Mouse (Mus musculus) MEL (cell line): ENCODE results near the gene Zbtb40. TPM values are rescaled to one million over a fixed set of nuclear protein-coding genes. Genes with fewer than 3 reads are reported as not detected.

Experiments
- DNase-seq: peaks from one replicate; pipeline ENCODE4 v3.0.0; 2011; ENCODE audit warnings: low read depth, low spot score
- H3K27ac ChIP-seq: 2 replicates; pipeline ENCODE4 v1.5.1; 2012; ENCODE audit warnings: low read depth, mild to moderate bottlenecking, control low read depth, low read length, moderate library complexity; ENCODE audit not compliant: control insufficient read depth
- H3K27me3 ChIP-seq, 2 experiments: fragments of 150-350 bp in 1 of 2; sonication (generic) in 1 of 2; 2 replicates each; pipeline ENCODE4 v1.6.1; 2012; ENCODE audit warnings: low read length in 2 of 2, mild to moderate bottlenecking in 2 of 2, improper control_type of control experiment in 1 of 2, moderate library complexity in 1 of 2; ENCODE audit not compliant: insufficient read depth in 2 of 2, control insufficient read depth in 1 of 2
- H3K36me3 ChIP-seq, 2 experiments: 2 replicates each; pipeline ENCODE4 v1.6.1; 2012 to 2014; ENCODE audit warnings: low read length in 2 of 2, improper control_type of control experiment in 1 of 2, inconsistent platforms in 1 of 2, mild to moderate bottlenecking in 1 of 2; ENCODE audit not compliant: insufficient read depth in 2 of 2, control insufficient read depth in 1 of 2
- H3K4me1 ChIP-seq, 2 experiments: fragments of 150-350 bp in 1 of 2; sonication (generic) in 1 of 2; 2 replicates each; pipeline ENCODE4 v1.6.1; 2012; ENCODE audit warnings: low read length in 2 of 2, improper control_type of control experiment in 1 of 2, mild to moderate bottlenecking in 1 of 2; ENCODE audit not compliant: insufficient read depth in 2 of 2, control insufficient read depth in 1 of 2
- H3K4me3 ChIP-seq, 2 experiments: fragments of 150-350 bp in 1 of 2; sonication (generic) in 1 of 2; 2 replicates each; pipeline ENCODE4 v1.5.1; 2012; ENCODE audit warnings: low read depth in 2 of 2, low read length in 2 of 2, mild to moderate bottlenecking in 2 of 2, moderate library complexity in 2 of 2, control low read depth in 1 of 2, improper control_type of control experiment in 1 of 2; ENCODE audit not compliant: control insufficient read depth in 1 of 2, insufficient read depth in 1 of 2
- H3K79me2 ChIP-seq: 2 replicates; pipeline ENCODE4 v1.6.1; 2012; ENCODE audit warnings: mild to moderate bottlenecking, low read length, moderate library complexity; ENCODE audit not compliant: control insufficient read depth, poor library complexity, insufficient read depth
- H3K9ac ChIP-seq: 2 replicates; pipeline ENCODE4 v1.6.1; 2012; ENCODE audit warnings: low read depth, mild to moderate bottlenecking, control low read depth, low read length, moderate library complexity; ENCODE audit not compliant: control insufficient read depth, poor library complexity, severe bottlenecking
- H3K9me3 ChIP-seq: fragments of 150-350 bp; sonication (generic); replicated peaks from 2 replicates; pipeline ENCODE4 v1.6.1; 2012; ENCODE audit warnings: mild to moderate bottlenecking, low read length, improper control_type of control experiment, moderate library complexity; ENCODE audit not compliant: insufficient read depth
- BHLHE40 ChIP-seq: IDR thresholded peaks from 2 replicates; pipeline ENCODE4 v1.6.1; 2012; ENCODE audit warnings: low read depth, mild to moderate bottlenecking, inconsistent platforms, low read length, improper control_type of control experiment, borderline replicate concordance
- CHD1 ChIP-seq: IDR thresholded peaks from 2 replicates; pipeline ENCODE4 v1.6.1; 2012; ENCODE audit warnings: low read depth, mild to moderate bottlenecking, inconsistent platforms, low read length, improper control_type of control experiment
- CTCF ChIP-seq, 3 experiments: IDR thresholded peaks in 2 of 3; conservative IDR thresholded peaks in 1 of 3; 2 replicates each; pipeline ENCODE4 v1.5.1; 2011 to 2012; ENCODE audit warnings: low read length in 3 of 3, low read depth in 2 of 3, mild to moderate bottlenecking in 2 of 3, improper control_type of control experiment in 1 of 3, inconsistent platforms in 1 of 3, mixed read lengths in 1 of 3, moderate library complexity in 1 of 3; ENCODE audit not compliant: control insufficient read depth in 1 of 3, insufficient read depth in 1 of 3, poor library complexity in 1 of 3, severe bottlenecking in 1 of 3
- ELF1 ChIP-seq: IDR thresholded peaks from 2 replicates; pipeline ENCODE4 v1.6.1; 2014; ENCODE audit warnings: low read depth, mild to moderate bottlenecking, inconsistent platforms, low read length, improper control_type of control experiment, moderate library complexity
- EP300 ChIP-seq, 2 experiments: IDR thresholded peaks; 2 replicates each; pipeline ENCODE4 v1.6.1; 2011; ENCODE audit warnings: improper control_type of control experiment in 2 of 2, low read length in 2 of 2, low read depth in 1 of 2, mild to moderate bottlenecking in 1 of 2
- ETS1 ChIP-seq: IDR thresholded peaks from 2 replicates; pipeline ENCODE4 v1.6.1; 2012; ENCODE audit warnings: low read depth, mild to moderate bottlenecking, inconsistent platforms, low read length, improper control_type of control experiment, moderate library complexity
- GATA1 ChIP-seq: IDR thresholded peaks from 2 replicates; pipeline ENCODE4 v1.6.1; 2011; ENCODE audit warnings: low read depth, low read length, improper control_type of control experiment
- JUND ChIP-seq: IDR thresholded peaks from 2 replicates; pipeline ENCODE4 v1.6.1; 2011; ENCODE audit warnings: low read depth, mild to moderate bottlenecking, improper control_type of control experiment, low read length
- KAT2A ChIP-seq: conservative IDR thresholded peaks from 2 replicates; pipeline ENCODE4 v1.6.1; 2012; ENCODE audit warnings: low read depth, low read length, improper control_type of control experiment, inconsistent platforms
- MAFK ChIP-seq: IDR thresholded peaks from 2 replicates; pipeline ENCODE4 v1.6.1; 2011; ENCODE audit warnings: low read depth, mild to moderate bottlenecking, low read length, improper control_type of control experiment, borderline replicate concordance
- MAZ ChIP-seq: IDR thresholded peaks from 2 replicates; pipeline ENCODE4 v1.6.1; 2012; ENCODE audit warnings: low read depth, mild to moderate bottlenecking, inconsistent platforms, low read length, improper control_type of control experiment
- MEF2A ChIP-seq: IDR thresholded peaks from 2 replicates; pipeline ENCODE4 v1.6.1; 2014; ENCODE audit warnings: low read depth, mild to moderate bottlenecking, inconsistent platforms, low read length, improper control_type of control experiment; ENCODE audit not compliant: poor library complexity, insufficient replicate concordance, severe bottlenecking; ENCODE audit errors: extremely low read depth
- MXI1 ChIP-seq: IDR thresholded peaks from 2 replicates; pipeline ENCODE4 v1.6.1; 2011; ENCODE audit warnings: mild to moderate bottlenecking, low read depth, low read length, improper control_type of control experiment
- MYC ChIP-seq: IDR thresholded peaks from 2 replicates; pipeline ENCODE4 v1.6.1; 2011; ENCODE audit warnings: low read depth, mild to moderate bottlenecking, low read length, improper control_type of control experiment, moderate library complexity
- POLR2A ChIP-seq, 2 experiments: IDR thresholded peaks; 2 replicates each; pipeline ENCODE4 v1.6.1; 2011 to 2012; ENCODE audit warnings: low read length in 2 of 2, mild to moderate bottlenecking in 2 of 2, control low read depth in 1 of 2, improper control_type of control experiment in 1 of 2, low read depth in 1 of 2, moderate library complexity in 1 of 2; ENCODE audit not compliant: control insufficient read depth in 1 of 2, insufficient read depth in 1 of 2, poor library complexity in 1 of 2
- POLR2AphosphoS2 ChIP-seq: IDR thresholded peaks from 2 replicates; pipeline ENCODE4 v1.6.1; 2011; ENCODE audit warnings: low read length, improper control_type of control experiment
- POLR2AphosphoS5 ChIP-seq: IDR thresholded peaks from 2 replicates; pipeline ENCODE4 v1.6.1; 2012; ENCODE audit warnings: low read depth, borderline replicate concordance, mild to moderate bottlenecking, inconsistent platforms, low read length, moderate library complexity, mixed read lengths
- SIN3A ChIP-seq: IDR thresholded peaks from 2 replicates; pipeline ENCODE4 v1.6.1; 2012; ENCODE audit warnings: low read length, improper control_type of control experiment, inconsistent platforms
- SMC3 ChIP-seq: IDR thresholded peaks from 2 replicates; pipeline ENCODE4 v1.6.1; 2011; ENCODE audit warnings: low read depth, low read length, improper control_type of control experiment
- TAL1 ChIP-seq: IDR thresholded peaks from 2 replicates; pipeline ENCODE4 v1.6.1; 2012; ENCODE audit warnings: mild to moderate bottlenecking, inconsistent platforms, low read length, moderate library complexity, mixed read lengths
- TBP ChIP-seq: IDR thresholded peaks from 2 replicates; pipeline ENCODE4 v1.8.0; 2011; ENCODE audit warnings: low read depth, low read length, improper control_type of control experiment
- TCF12 ChIP-seq: IDR thresholded peaks from 2 replicates; pipeline ENCODE4 v1.6.1; 2014; ENCODE audit warnings: low read depth, mild to moderate bottlenecking, inconsistent platforms, low read length, improper control_type of control experiment, moderate library complexity
- UBTF ChIP-seq: IDR thresholded peaks from 2 replicates; pipeline ENCODE4 v1.6.1; 2012; ENCODE audit warnings: low read depth, mild to moderate bottlenecking, inconsistent platforms, low read length, improper control_type of control experiment, moderate library complexity, borderline replicate concordance; ENCODE audit not compliant: insufficient read depth
- USF2 ChIP-seq, 2 experiments: IDR thresholded peaks; 2 replicates each; pipeline ENCODE4 v1.6.1; 2011 to 2012; ENCODE audit warnings: improper control_type of control experiment in 2 of 2, low read length in 2 of 2, borderline replicate concordance in 1 of 2, inconsistent platforms in 1 of 2, low read depth in 1 of 2, mild to moderate bottlenecking in 1 of 2; ENCODE audit not compliant: insufficient read depth in 1 of 2
- ZC3H11A ChIP-seq: IDR thresholded peaks from 2 replicates; pipeline ENCODE4 v1.6.1; 2012; ENCODE audit warnings: low read depth, mild to moderate bottlenecking, inconsistent platforms, low read length, improper control_type of control experiment
- ZMIZ1 ChIP-seq: IDR thresholded peaks from 2 replicates; pipeline ENCODE4 v1.6.1; 2012; ENCODE audit warnings: low read depth, mild to moderate bottlenecking, inconsistent platforms, low read length, improper control_type of control experiment, moderate library complexity
- ZNF384 ChIP-seq: IDR thresholded peaks from 2 replicates; pipeline ENCODE4 v1.6.1; 2012; ENCODE audit warnings: low read depth, mild to moderate bottlenecking, inconsistent platforms, low read length, improper control_type of control experiment
- polyA plus RNA-seq, 2 experiments: library from polyadenylated mRNA; stranded (reverse) in 1 of 2; unstranded in 1 of 2; fragments of >175 nt in 1 of 2; fragments of >200 nt in 1 of 2; gene quantifications; 2 replicates each; pipeline versions ENCODE4 v1.2.1 to v1.2.4; 2012; ENCODE audit warnings: low replicate concordance in 2 of 2, low read depth in 1 of 2; ENCODE audit not compliant: insufficient read length in 2 of 2, insufficient read depth in 1 of 2, missing spikeins in 1 of 2
- total RNA-seq: library from RNA; depleted of rRNA; stranded (reverse); fragments of 300-350 nt; gene quantifications from 2 replicates; pipeline ENCODE4 v1.2.3, GENCODE M21; 2012

The Zbtb40 gene
- total and polyA plus RNA-seq, 3 experiments, result 9.6 to 14.4 TPM; not detected in 1

- peak overlapping the region; percentile 50 for H3K27ac ChIP-seq
- H3K27me3 ChIP-seq, result no peaks in the 10 kb centered on the region
- peak; percentile 36 for DNase-seq
- TF ChIP-seq GATA1 (no peak), KAT2A (no peak), MEF2A (no peak), MYC (no peak; the same call in 1 of the 2 replicates), CHD1 (no peak), BHLHE40 (no peak; the same call in 1 of the 2 replicates), ZC3H11A (no peak), SIN3A (peak; percentile 38; the same call in 1 of the 2 replicates), CTCF (IDR thresholded peaks at IDR 0.05 in 2 of 3, conservative IDR thresholded peaks at IDR 0.05 in 1 of 3; ENCODE audit: control insufficient read depth in 1 of 3, insufficient read depth in 1 of 3, low read depth in 2 of 3, low read length in 3 of 3, poor library complexity in 1 of 3, severe bottlenecking in 1 of 3) (peak; percentile 12 to 17 (median 17); a peak in 3 of 6 replicates), MAZ (no peak), ZNF384 (no peak), TBP (no peak)
- peaks cover 16 to 29% of the 10 kb centered on the region in 2 experiments for H3K4me1 ChIP-seq
- no peak overlapping the region for H3K4me3 ChIP-seq
- no peak overlapping the region for H3K9ac ChIP-seq
- no peaks in the 10 kb centered on the region for H3K79me2 ChIP-seq
- H3K36me3 ChIP-seq, result peaks cover 0 to 22% of the 10 kb centered on the region in 2 experiments; a peak in 2 of 4 replicates
- no peaks in the 10 kb centered on the region for H3K9me3 ChIP-seq
Observed at GRCm38 (mm10) chr4:137025570-137025969, 23.0 kb downstream of the Zbtb40 start.

- H3K4me1 ChIP-seq, result peaks cover 16 to 29% of the 10 kb centered on the region in 2 experiments
- H3K36me3 ChIP-seq, result peaks cover 0 to 22% of the 10 kb centered on the region in 2 experiments; a peak in 2 of 4 replicates
- no peak overlapping the region for H3K9ac ChIP-seq
- DNase-seq, result no peak
- H3K9me3 ChIP-seq, result no peaks in the 10 kb centered on the region
- H3K27ac ChIP-seq, result peak overlapping the region; percentile 50
- no peaks in the 10 kb centered on the region for H3K79me2 ChIP-seq
- H3K27me3 ChIP-seq, result no peaks in the 10 kb centered on the region
- H3K4me3 ChIP-seq, result no peak overlapping the region
- TF ChIP-seq POLR2AphosphoS2, result no peak
- no peak for TF ChIP-seq MAFK
- no peak for TF ChIP-seq POLR2A (IDR thresholded peaks at IDR 0.05; ENCODE audit: control insufficient read depth in 1 of 2, insufficient read depth in 1 of 2, low read depth in 1 of 2, low read length in 2 of 2, poor library complexity in 1 of 2)
- TF ChIP-seq EP300 (IDR thresholded peaks at IDR 0.05; ENCODE audit: low read depth in 1 of 2, low read length in 2 of 2), result peak; percentile 64 to 72
- no peak for TF ChIP-seq ELF1
- TF ChIP-seq POLR2AphosphoS5, result no peak
- TF ChIP-seq MYC, result 0 out of 2 replicates have a peak, but pooled peaks have one; percentile 34
- TF ChIP-seq ZNF384, result no peak
- TF ChIP-seq USF2 (IDR thresholded peaks at IDR 0.05; ENCODE audit: borderline replicate concordance in 1 of 2, insufficient read depth in 1 of 2, low read depth in 1 of 2, low read length in 2 of 2), result no peak
- no peak for TF ChIP-seq BHLHE40
- TF ChIP-seq CHD1, result no peak
- no peak for TF ChIP-seq UBTF
- peak; percentile 80 for TF ChIP-seq GATA1
- peak; percentile 43; the same call in 1 of the 2 replicates for TF ChIP-seq MXI1
- TF ChIP-seq ZMIZ1, result no peak
- no peak for TF ChIP-seq SMC3
- TF ChIP-seq ETS1, result peak; percentile 50; the same call in 1 of the 2 replicates
- no peak for TF ChIP-seq JUND
- no peak for TF ChIP-seq MEF2A
- TF ChIP-seq TAL1, result peak; percentile 26; the same call in 1 of the 2 replicates
- peak; percentile 46; the same call in 1 of the 2 replicates for TF ChIP-seq MAZ
- peak; percentile 79 for TF ChIP-seq TCF12
Observed at GRCm38 (mm10) chr4:137025133-137025532, 23.5 kb downstream of the Zbtb40 start.
